Mouse (Mus musculus) brain, adult 2 months (tissue): Measurements from ENCODE around the gene Rbpjl.

Source experiments
- DNase-seq: peaks from one replicate; pipeline ENCODE4 v3.0.0; 2011; ENCODE audit warnings: low read depth, low spot score

Gene Rbpjl

DNA sequence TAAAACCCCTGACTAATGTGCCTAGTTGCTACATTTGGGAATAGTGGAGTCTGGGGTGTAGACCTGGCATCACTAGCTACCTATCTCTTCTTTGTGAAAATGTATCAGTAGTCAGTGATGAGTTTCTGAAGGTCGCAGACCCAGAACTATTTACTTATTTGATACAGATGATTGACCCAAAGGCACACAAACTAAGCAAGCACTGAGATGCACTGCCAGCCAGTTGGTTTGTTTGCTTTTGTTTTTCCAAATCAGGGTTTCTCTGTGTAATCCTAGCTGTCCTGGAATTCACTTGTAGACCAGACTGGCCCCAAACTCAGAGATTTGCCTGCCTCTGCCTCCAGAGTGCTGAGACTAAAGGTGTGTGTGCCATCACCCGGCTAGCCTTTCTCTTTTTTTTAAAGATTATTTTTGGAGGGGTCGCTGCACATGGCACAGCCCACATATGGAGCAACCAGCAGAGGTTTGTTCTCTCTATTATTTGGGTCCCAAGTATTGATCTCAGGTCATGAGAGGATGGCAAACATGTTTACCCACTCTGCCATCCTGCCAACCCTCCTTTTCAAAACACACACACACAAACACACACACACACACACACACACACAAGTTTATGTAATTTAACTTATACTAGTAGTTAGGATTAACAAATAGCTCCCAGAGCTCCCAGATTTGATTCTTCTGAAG is 42.6 kb downstream of the Rbpjl start:
- no peak for DNase-seq

DNA sequence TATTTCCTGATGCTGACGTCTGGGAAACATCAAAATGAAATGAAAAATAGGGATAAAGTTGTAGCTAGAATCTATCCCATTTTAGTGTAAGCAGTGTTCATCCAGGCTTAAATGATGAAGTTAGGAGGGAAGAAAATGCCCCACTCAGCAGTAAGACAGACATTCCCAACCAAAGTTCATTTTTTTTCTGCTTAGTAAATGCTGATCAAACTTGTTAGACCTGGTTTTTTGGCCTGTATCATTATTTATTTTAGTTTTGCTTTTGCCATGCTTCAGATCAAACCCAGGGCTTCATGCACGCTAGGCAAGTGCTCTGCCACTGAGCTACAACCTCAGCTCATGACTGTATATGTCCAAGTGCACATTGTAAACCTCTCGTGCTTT is 43.1 kb downstream of the Rbpjl start:
- no peak for DNase-seq

DNA sequence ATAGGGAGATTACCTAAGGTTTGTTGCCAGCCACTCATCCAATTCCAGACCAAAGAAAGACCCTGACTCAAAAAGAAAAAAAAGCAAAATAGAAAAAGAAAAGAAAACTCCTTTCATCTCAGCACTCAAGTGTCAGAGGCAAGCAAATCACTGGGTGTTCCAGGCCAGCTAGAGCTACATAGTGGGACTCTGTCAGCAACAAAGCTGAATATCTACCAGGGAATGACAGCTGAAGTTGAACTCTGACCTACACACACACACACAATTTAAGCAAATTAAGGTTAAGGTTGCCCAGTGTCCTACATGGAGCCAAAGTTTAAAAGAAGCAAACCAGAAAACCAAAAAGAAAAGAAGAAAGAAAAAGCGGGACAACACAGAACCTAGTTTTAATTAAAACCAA is 45.2 kb downstream of the Rbpjl start:
- DNase-seq: no peak

GRCm38 (mm10) chr2:164448921-164449320 is 46.0 kb downstream of the Rbpjl start:
- DNase-seq: no peak

- no peak for DNase-seq
These were observed 46.6 kb downstream of the Rbpjl start for GRCm38 (mm10) chr2:164449341-164450042.

GRCm38 (mm10) chr2:164452000-164452676 is 49.2 kb downstream of the Rbpjl start:
- DNase-seq: no peak

DNA sequence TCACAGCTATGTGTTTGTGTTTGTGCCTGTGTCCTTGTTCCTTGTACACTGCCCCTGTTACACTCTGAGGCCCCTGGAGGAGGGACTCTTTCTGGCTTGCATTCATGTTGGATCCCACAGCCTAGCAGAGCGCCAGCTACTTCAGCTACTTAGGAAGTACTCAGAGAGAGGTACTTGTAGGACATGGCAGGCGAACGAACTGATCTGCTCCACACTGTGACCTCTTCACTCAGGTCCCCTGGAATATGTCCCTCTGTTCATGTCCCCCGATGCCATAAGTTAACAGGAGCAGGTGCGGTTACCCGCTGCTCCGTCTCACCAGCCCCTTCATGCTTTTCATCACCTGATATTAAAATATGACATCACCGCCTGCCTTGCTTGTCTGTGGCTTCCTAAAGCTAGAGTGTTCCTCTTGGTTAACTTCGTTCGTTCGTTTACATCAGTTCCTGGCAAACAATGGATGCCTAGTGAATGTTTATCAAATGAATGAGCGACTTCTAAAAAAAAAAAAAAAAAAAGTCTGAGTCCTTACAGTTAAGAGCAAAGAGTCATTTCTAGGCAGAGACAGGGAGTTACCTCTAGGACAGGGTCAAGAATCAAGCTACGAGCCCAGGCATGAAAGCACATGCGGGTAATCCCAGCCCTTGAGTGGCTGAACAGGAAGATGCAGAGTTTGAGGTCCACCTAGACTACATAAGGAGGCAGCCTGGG is 50.3 kb downstream of the Rbpjl start:
- no peak for DNase-seq

DNA sequence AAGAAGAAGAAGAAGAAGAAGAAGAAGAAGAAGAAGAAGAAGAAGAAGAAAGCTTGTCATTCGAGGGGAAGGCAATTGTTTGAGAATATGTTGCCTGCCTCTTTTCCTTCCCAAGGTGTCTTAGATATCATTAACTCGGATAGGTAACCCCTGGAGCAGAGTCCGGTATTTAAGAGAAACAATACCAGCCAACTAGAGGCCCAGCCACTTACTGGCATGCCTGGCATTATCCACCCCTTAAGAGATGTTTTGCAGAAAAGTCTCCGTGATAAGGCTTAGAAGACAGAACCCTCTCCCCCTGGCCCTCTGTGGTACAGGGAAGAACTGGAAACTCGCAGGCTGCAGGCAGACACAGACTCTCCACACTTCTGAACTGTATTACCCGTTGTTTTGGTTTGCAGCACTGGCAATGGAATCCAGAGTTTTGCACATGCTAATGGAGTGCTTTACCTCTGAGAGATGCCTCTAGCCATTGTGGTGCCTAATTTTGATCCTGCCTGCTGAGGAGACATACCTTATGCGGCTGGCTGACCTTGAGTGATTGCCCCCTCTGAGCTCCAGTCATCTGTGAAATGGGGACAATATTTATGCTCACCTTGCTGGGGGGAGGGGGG is 51.1 kb downstream of the Rbpjl start:
- no peak for DNase-seq

GRCm38 (mm10) chr2:164454846-164455245 is 51.9 kb downstream of the Rbpjl start:
- DNase-seq: peak; percentile 90

DNA sequence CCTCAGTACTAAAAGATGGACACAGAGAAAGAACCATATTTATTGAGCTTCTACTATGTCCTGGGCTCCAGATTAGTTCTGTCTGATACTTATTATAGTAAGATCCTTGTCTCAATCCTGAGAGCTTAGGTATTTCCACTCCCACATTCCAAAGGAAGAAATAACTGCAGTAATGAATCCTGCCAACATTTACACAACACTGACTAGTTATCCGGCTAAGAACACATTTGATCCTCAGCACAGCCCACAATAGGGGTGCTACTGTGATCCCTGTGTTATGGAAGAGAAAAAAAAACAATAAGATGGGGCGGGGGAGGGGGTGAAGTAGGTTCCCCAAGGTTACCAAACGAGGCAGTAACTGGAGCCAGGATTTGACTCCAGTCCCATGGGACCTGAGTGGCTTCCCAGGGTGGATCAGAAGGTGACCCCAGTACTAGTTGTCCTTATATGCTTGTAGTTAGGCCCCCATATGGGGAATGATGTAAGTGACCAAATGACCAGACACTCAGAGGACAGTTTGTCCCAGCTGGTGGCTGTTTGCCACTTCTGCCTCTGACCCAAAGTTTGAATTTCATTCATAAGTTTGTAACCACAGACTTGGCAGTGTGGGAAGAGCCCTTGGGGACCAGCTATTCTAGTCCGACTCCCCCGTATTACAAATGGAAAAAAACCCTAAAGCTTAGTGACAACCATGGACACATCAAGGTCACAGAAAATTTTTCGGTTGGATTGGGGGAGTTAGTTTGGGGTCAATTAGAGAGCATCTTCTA is 52.7 kb downstream of the Rbpjl start:
- DNase-seq: no peak

- no peak for DNase-seq
These were observed 53.5 kb downstream of the Rbpjl start for GRCm38 (mm10) chr2:164456413-164456812.

GRCm38 (mm10) chr2:164456864-164457300 is 53.9 kb downstream of the Rbpjl start, which contains the start of gene Sys1:
Gene Sys1 (plus strand): TSS chr2:164456964.
- peak; percentile 78 for DNase-seq

DNA sequence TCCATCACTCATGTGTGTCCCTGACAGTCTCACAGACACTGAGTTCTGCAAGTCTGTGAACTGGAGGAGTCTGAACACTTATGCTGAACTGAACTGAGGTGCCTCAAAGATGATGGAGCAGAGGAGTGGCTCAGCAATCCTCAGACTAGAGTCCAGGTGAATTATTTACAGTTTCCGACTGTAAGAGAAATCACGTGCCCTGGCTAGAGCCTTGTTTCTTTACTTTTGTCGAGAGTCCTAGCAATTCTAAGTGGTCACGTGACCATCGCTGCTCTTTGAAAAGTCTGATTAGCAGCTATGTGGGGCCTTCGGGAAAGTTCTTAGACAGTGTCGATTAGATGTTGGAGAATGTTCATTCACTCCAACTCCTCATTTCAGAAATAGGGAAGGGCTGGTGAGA is 55.0 kb downstream of the Rbpjl start:
- no peak for DNase-seq

DNA sequence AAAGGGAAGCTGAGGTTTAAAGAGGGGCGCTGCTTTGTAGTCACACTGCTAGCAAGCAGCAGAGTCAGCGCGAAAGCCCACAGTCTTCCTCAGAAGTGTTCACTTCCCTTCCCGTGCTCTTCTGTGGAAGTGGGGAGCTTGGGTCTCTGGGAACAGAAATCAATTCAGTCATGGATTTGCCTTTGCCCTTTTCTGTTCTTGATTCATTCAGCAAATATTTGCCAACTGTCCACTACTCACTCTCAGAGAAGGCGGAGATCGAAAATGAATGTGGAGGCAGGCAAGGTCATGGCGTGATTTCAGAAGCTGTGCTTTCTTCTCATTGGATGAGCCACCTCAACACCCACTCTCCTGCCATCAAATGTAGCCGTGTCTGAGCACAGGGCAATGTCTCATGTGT is 55.6 kb downstream of the Rbpjl start:
- DNase-seq: no peak

DNA sequence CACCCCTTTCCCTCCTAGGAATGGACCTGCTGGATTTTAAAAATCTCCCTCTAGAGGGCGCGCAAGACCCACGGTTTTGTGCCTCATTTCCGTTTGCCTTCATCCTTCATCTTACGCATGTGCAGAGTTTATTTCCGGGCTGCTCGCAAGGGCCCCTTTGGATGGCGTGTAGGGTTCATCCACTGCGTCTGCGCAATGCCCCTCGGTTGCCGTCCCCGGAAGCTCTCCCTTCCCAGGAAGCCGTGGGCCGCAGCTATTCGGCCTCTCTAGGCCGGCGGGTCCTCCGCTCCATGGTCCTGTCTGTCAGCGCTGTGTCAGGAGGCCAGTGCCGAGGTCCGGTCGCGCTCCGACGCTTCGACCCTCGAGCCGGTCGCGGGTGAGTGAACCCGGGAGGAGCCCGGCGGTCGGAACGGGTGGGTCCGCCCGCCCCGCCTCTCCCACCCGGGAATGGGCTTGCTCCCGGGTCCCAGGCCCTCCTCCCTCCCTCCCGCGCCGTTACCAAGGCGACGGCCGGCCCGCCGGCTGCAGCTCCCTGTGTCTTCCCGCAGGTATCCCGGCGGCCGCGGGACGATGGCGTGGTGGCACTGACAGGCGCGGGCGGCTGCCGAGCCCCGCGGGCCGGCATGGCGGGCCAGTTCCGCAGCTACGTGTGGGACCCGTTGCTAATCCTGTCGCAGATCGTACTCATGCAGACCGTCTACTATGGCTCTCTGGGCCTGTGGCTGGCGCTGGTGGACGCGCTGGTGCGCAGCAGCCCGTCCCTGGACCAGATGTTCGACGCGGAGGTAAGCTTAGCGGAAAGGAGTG is 58.0 kb downstream of the Rbpjl start, which contains the start of gene Gm20458:
Gene Gm20458 (plus strand): TSS at position 223 of the 807 bp plus-strand sequence.
- peak; percentile 100 for DNase-seq
